Mouse (Mus musculus) cortical plate, adult 2 months (tissue): Measurements from ENCODE around the gene Fras1.

Experiments
- CTCF ChIP-seq: fragments of 200-500 bp; IDR thresholded peaks from 2 replicates; pipeline ENCODE4 v1.5.1; 2011; ENCODE audit warnings: mild to moderate bottlenecking, control low read depth, low read length; ENCODE audit not compliant: insufficient read depth; ENCODE audit errors: extremely low read depth
- POLR2A ChIP-seq: fragments of 200-500 bp; IDR thresholded peaks from 2 replicates; pipeline ENCODE4 v1.6.1; 2011; ENCODE audit warnings: mild to moderate bottlenecking, low read length, control low read depth; ENCODE audit not compliant: insufficient read depth; ENCODE audit errors: extremely low read depth

DNA sequence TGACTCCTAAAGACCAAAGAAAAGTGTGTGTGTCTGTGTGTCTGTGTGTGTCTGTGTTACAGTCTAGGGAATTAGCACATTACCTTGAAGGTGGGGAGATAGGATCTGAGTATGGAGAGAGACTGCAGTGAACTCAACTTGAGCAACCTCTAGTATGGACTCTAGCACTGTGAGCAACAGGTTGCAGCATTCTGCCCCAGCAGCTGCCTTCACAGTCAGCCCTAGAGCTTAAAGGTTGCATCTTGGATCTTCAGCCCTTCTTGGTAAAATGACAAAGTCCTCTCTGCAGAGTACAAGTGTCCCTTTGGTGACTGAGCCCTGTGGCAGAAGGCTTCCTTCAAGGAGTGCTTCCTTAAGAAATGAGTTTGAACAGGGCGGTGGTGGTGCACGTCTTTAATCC lies 88.4 kb downstream of the Fras1 start:
- TF ChIP-seq CTCF (no peak), POLR2A (no peak)
